Mouse (Mus musculus) stomach, embryonic 15.5 days (tissue): Measurements from ENCODE around the gene Zan. TPM values are rescaled to one million over a fixed set of nuclear protein-coding genes. Genes with fewer than 3 reads are reported as not detected.
A peak's percentile ranks its signal among the peaks of the same experiment; 100 is the strongest.
"Not testable (repeated sequence)": the region's sequence is repeated elsewhere in the genome, so short reads cannot be mapped to it uniquely, and the experiment has no call there.

Experiments
- ATAC-seq: fragments of 200-750 bp; cut with Nextera tagmentation; 2 replicates; pipeline ENCODE4 v1.8.0; 2017; ENCODE audit warnings: low read depth, moderate number of reproducible peaks, moderate TSS enrichment; ENCODE audit not compliant: insufficient read depth, low FRiP score
- H3K27ac ChIP-seq: fragments of 300-500 bp; sonication (generic); 2 replicates; pipeline ENCODE4 v1.5.1; 2015; ENCODE audit warnings: mild to moderate bottlenecking, inconsistent platforms
- H3K27me3 ChIP-seq: fragments of 300-500 bp; sonication (generic); replicated peaks from 2 replicates; pipeline ENCODE4 v1.6.1; 2015; ENCODE audit warnings: inconsistent platforms
- H3K36me3 ChIP-seq: fragments of 300-500 bp; sonication (generic); 2 replicates; pipeline ENCODE4 v1.6.1; 2015; ENCODE audit warnings: inconsistent platforms
- H3K4me1 ChIP-seq: fragments of 300-500 bp; sonication (generic); 2 replicates; pipeline ENCODE4 v1.6.1; 2015; ENCODE audit warnings: inconsistent platforms
- H3K4me2 ChIP-seq: fragments of 300-500 bp; sonication (generic); 2 replicates; pipeline ENCODE4 v1.6.1; 2015; ENCODE audit warnings: mild to moderate bottlenecking, inconsistent platforms
- H3K4me3 ChIP-seq: fragments of 300-500 bp; sonication (generic); replicated peaks from 2 replicates; pipeline ENCODE4 v1.5.1; 2015; ENCODE audit warnings: inconsistent platforms
- H3K9ac ChIP-seq: fragments of 300-500 bp; sonication (generic); 2 replicates; pipeline ENCODE4 v1.6.1; 2015; ENCODE audit warnings: inconsistent platforms
- H3K9me3 ChIP-seq: fragments of 300-500 bp; sonication (generic); 2 replicates; pipeline ENCODE4 v1.6.1; 2016; ENCODE audit warnings: inconsistent platforms
- WGBS: fragments of 180-500 bp; shearing (Covaris S2); methylation state at CpG from one replicate; pipeline ENCODE4 v1.1.7; 2015; 5-methylcytosine and 5-hydroxymethylcytosine counted together
- polyA plus RNA-seq: library from polyadenylated mRNA; unstranded; fragments of >200 nt; fragmentation: Nextera tagmentation; extraction: Ambion mirVana; gene quantifications from 2 replicates; pipeline ENCODE4 v1.2.1, GENCODE M21; 2015

The Zan gene
- polyA plus RNA-seq, 1 experiment from 2014 or later = 0.72 TPM

DNA sequence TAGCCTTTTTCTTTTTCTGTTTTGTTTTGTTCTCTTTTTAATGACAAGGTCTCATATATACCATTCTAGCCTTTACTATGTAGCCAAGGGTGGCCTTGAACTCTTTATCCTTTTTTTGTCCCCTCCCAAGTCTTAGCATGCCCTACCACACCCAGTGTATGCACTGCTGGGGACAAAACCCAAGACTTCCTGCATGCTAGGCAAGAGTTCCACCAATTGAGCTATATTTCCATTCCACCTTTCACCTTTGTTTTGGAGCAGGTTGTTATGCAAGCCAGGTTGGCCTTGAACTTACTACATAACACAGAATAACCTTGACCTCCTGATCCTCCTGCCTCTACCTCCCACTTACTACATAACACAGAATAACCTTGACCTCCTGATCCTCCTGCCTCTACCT lies 31.3 kb downstream of the Zan start:
- H3K36me3 ChIP-seq = no peaks in the 10 kb centered on the region
- no peak overlapping the region for H3K4me3 ChIP-seq
- H3K4me2 ChIP-seq = no peak overlapping the region
- H3K9ac ChIP-seq = no peak overlapping the region
- no peaks in the 10 kb centered on the region for H3K9me3 ChIP-seq
- no peak overlapping the region for H3K27ac ChIP-seq
- H3K4me1 ChIP-seq = no peaks in the 10 kb centered on the region
- no peak for ATAC-seq
- no peaks in the 10 kb centered on the region for H3K27me3 ChIP-seq

DNA sequence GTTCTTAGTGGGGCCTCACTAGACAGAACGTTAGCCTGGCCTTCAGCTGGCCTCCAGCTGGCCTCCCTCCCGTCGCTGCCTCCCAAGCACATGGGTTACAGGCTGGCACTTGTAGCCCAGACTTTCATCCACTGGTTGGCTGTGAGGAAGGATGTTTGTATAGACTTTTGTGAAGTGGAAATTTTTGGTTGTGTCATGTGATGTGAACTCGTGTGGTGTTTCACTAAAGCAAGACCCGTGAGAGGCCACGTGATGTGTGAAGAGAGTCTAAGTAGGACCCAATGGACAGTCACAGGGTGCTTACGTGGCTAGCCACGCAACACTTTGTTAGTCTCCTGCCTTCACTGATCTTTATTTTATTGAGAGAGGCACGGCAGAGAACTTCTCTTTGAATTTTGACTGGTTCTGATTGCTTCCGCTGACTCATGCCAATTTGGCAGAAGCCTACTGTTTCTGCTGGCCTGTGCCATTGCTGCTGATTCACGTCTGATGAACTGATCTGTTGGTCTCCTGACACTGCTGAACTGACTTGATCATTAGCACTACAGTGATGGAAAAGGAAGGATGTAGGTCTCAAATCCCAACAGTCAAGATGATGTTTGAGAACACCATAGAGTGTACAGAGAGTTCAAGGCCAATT lies 36.5 kb downstream of the Zan start:
- H3K9ac ChIP-seq = no peak overlapping the region
- H3K9me3 ChIP-seq = no peaks in the 10 kb centered on the region
- ATAC-seq = no peak
- H3K4me3 ChIP-seq = no peak overlapping the region
- no peaks in the 10 kb centered on the region for H3K36me3 ChIP-seq
- H3K27ac ChIP-seq = no peak overlapping the region
- no peak overlapping the region for H3K4me2 ChIP-seq
- H3K4me1 ChIP-seq = no peaks in the 10 kb centered on the region
- H3K27me3 ChIP-seq = no peaks in the 10 kb centered on the region
- WGBS = 66% methylated on average over 11 of the region's 11 CpGs

DNA sequence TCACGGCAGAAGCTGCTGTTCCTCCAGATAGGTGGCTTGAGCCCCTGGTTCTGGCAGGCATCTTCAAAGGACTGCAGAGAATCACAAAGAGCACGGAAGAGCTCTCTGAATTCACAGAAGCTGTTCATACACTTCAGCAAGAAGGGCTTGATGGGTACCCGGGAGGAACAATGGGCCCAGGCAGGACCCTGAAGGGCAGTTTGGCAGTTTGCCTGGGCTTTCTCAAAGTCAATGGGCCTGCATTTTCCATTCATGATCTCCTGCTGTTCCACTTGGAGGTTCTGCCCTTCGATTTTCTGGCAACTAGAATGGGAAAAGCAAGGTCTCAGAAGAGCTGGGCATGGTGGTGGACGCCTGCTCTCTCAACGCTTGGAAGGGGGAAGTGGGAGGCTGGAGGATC lies 43.0 kb downstream of the Zan start:
- WGBS = 60% methylated on average over 6 of the region's 6 CpGs
- Histone ChIP-seq H3K27me3 (no peaks in the 10 kb centered on the region), H3K4me1 (no peaks in the 10 kb centered on the region), H3K9ac (no peak overlapping the region), H3K36me3 (no peaks in the 10 kb centered on the region), H3K27ac (no peak overlapping the region), H3K9me3 (no peaks in the 10 kb centered on the region), H3K4me3 (no peak overlapping the region), H3K4me2 (no peak overlapping the region)
- no peak for ATAC-seq

DNA sequence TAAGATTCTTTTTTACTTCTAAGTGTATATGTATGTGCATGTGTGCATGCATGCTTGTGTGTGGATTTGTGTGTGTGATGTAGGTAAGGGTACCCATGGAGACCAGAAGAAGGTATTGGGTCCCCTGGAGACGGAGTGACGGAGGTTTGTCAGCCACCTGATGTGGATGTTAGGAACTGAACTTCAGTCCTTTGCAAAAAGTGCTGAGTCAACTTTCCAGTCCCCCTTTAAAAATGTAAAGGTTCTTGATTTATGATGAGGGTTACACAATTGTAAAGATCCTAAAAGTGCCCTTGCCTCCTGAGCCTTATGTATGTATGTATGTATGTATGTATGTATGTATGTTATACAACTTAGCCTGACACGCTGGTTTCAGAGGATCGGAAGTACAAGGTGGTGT lies 46.5 kb downstream of the Zan start:
- not testable (repeated sequence) for H3K4me1 ChIP-seq, H3K27ac ChIP-seq, H3K36me3 ChIP-seq, ATAC-seq, H3K9ac ChIP-seq, H3K4me3 ChIP-seq, H3K27me3 ChIP-seq, H3K4me2 ChIP-seq, H3K9me3 ChIP-seq
- 79% methylated on average over 4 of the region's 4 CpGs for WGBS

DNA sequence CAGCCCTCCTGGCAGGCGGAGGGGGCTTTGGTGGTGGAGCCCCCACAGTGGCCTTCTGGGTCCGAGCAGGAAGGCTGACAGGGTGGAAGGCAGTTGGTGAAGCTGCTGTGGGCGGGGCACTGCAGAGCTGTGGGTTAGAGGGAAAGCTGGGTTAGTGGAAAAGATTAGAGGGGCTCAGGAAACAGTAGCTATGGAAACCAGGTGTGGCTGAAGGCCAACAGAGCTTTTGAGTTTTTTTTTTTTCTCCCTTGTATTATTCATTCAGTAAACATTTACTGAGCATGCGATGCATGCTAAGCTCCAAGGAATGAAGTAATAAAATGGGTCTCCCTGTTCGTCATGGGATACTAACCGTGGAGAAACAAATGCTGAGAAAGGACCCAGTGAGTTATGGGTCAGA lies 51.2 kb downstream of the Zan start:
- peak; percentile 71; the same call in 1 of the 2 replicates for ATAC-seq
- Histone ChIP-seq H3K4me1 (peaks cover 6% of the 10 kb centered on the region; the same call in 1 of the 2 replicates), H3K36me3 (no peaks in the 10 kb centered on the region), H3K4me3 (no peak overlapping the region), H3K9ac (no peak overlapping the region), H3K9me3 (no peaks in the 10 kb centered on the region), H3K27me3 (no peaks in the 10 kb centered on the region), H3K4me2 (no peak overlapping the region), H3K27ac (peak overlapping the region; percentile 44; the same call in 1 of the 2 replicates)
- WGBS = 43% methylated on average over 6 of the region's 6 CpGs

DNA sequence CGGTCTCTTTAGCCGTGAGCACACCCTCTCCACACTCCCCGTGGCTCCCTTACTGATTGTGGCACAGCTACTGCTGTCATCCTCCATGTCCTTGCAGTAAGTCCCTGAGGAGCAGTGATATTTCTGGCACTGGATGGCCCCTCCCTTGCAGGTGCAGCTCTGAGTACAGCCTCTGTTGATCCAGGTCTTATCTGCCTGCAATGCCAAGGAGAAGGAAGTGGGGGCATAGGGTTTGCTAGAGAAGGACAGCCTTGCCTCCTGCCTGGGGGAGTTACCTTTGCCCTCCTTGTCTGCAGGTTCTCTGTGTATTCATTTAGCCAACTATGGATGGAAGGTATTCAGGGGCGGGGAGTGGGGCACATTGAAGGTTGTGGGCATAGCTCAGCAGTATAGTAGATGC lies 57.0 kb downstream of the Zan start:
- no peaks in the 10 kb centered on the region for H3K36me3 ChIP-seq
- H3K9ac ChIP-seq = no peak overlapping the region
- H3K4me3 ChIP-seq = no peak overlapping the region
- H3K9me3 ChIP-seq = no peaks in the 10 kb centered on the region
- no peaks in the 10 kb centered on the region for H3K4me1 ChIP-seq
- H3K27me3 ChIP-seq = no peaks in the 10 kb centered on the region
- ATAC-seq = peak; percentile 77
- 0 out of 2 replicates have a peak overlapping the region, but pooled peaks have one; percentile 4 for H3K4me2 ChIP-seq
- H3K27ac ChIP-seq = peak overlapping the region; percentile 31
- WGBS = 67% methylated on average over 4 of the region's 4 CpGs

DNA sequence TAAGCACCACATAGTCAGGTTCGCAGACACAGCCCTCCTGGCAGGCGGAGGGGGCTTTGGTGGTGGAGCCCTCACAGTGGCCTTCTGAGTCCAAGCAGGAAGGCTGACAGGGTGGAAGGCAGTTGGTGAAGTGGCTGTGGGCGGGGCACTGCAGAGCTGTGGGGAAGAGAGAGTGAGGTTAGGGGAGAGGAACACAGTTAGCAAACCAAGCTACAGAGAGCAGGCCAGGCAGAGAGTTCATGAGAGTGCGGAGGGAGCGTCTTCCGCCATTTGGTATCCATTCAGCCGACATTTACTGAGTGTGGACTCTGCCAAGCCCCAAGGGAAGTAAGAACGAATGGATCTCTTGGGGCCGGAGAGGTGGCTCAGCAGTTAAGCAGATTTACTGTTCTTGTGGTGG lies 57.8 kb downstream of the Zan start:
- no peaks in the 10 kb centered on the region for H3K27me3 ChIP-seq
- no peak overlapping the region for H3K4me3 ChIP-seq
- no peaks in the 10 kb centered on the region for H3K36me3 ChIP-seq
- 53% methylated on average over 9 of the region's 9 CpGs for WGBS
- no peaks in the 10 kb centered on the region for H3K4me1 ChIP-seq
- no peak for ATAC-seq
- no peak overlapping the region for H3K9ac ChIP-seq
- no peak overlapping the region for H3K4me2 ChIP-seq
- H3K9me3 ChIP-seq = no peaks in the 10 kb centered on the region
- peak overlapping the region; percentile 31; the same call in 1 of the 2 replicates for H3K27ac ChIP-seq

DNA sequence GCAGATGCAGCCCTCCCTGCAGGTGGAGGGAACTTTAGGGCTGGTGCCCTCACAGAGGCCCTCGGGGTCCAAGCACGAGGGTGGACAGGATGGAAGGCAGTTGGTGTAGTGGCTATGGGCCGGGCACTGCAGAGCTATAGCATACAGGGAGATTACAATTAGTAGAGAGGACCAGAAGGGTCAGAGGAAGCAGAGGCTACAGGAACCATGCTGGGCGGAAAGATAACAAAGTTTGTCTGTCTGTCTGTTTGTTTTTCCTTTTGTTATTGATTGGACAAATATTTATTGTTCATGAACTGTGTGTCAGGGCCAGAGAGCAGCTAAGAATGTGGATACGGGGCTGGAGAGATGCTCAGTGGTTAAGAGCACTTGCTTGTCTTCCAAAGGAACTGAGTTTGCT lies 62.6 kb downstream of the Zan start:
- ATAC-seq = no peak
- H3K9me3 ChIP-seq = no peaks in the 10 kb centered on the region
- H3K4me2 ChIP-seq = no peak overlapping the region
- no peaks in the 10 kb centered on the region for H3K36me3 ChIP-seq
- no peak overlapping the region for H3K4me3 ChIP-seq
- H3K27me3 ChIP-seq = no peaks in the 10 kb centered on the region
- H3K9ac ChIP-seq = no peak overlapping the region
- H3K27ac ChIP-seq = no peak overlapping the region
- 29% methylated on average over 5 of the region's 5 CpGs for WGBS
- no peaks in the 10 kb centered on the region for H3K4me1 ChIP-seq

DNA sequence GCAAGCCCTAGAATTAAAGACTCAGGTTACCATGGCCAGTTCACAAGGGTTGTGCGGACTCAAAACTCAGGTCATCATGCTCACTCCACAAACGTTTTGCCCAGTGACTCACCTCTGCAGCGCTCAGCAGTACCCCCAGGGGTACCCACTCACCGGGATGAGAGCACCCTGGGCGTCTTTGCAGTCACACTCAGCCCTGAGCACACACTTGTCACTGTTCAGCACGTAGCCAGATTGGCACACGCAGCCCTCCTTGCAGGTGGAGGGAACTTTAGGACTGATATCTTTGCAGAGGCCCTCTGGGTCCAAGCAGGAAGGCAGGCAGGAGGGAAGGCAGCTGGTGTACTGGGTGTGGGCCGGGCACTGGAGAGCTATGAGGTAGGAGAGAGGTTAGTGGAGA lies 65.6 kb downstream of the Zan start:
- no peak for ATAC-seq
- Histone ChIP-seq H3K27me3 (no peaks in the 10 kb centered on the region), H3K4me2 (no peak overlapping the region), H3K36me3 (no peaks in the 10 kb centered on the region), H3K4me3 (no peak overlapping the region), H3K4me1 (no peaks in the 10 kb centered on the region), H3K9me3 (no peaks in the 10 kb centered on the region), H3K27ac (no peak overlapping the region), H3K9ac (no peak overlapping the region)
- 64% methylated on average over 8 of the region's 8 CpGs for WGBS

DNA sequence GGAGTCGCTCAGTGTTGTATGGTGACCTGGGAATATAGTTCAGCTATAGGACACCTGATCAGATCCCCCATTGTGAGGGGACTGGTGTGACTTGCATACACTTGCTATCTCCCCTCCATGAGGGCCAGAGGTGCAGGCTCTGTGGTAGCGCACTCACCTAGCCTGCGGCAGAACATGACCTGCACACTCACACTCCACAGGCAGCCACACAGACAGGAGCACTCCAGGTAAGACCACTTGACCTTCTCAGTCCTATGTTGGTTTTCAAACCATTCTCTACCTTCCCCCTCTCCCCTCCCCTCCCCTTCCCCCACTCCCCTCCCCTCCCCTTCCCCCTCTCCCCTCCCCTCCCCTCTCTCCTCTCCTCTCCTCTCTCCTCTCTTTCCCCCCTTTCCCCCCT lies 66.3 kb downstream of the Zan start:
- ATAC-seq = no peak
- 86% methylated on average over 3 of the region's 3 CpGs for WGBS

DNA sequence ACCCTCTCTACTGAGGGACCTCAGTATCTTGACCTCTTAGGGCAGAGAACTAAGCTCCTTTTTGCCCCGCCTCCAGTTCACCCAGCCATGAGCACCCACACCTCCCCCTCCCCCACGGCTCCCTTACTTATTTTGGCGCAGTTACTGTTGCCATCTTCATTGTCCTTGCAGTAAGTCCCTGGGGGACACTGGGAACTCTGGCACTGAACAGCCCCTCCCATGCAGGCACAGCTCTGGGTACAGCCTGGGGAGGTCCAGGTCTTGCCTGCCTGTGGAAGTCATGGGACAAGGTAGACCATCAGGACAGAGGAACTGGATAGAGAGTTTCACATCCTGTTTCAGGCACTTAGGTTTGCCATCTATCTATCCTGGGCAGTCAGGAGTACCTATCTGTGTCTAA lies 66.8 kb downstream of the Zan start:
- Histone ChIP-seq H3K27ac (no peak overlapping the region), H3K4me2 (no peak overlapping the region), H3K9ac (no peak overlapping the region), H3K4me1 (no peaks in the 10 kb centered on the region), H3K36me3 (no peaks in the 10 kb centered on the region), H3K4me3 (no peak overlapping the region), H3K27me3 (no peaks in the 10 kb centered on the region), H3K9me3 (no peaks in the 10 kb centered on the region)
- WGBS = 79% methylated on average over 3 of the region's 3 CpGs
- ATAC-seq = no peak

More for the DNA sequence above, 66.3 kb downstream of the Zan start:
- H3K36me3 ChIP-seq = no peaks in the 10 kb centered on the region
- H3K4me2 ChIP-seq = no peak overlapping the region
- no peaks in the 10 kb centered on the region for H3K4me1 ChIP-seq
- H3K27me3 ChIP-seq = no peaks in the 10 kb centered on the region
- no peak overlapping the region for H3K27ac ChIP-seq
- no peak overlapping the region for H3K4me3 ChIP-seq
- H3K9me3 ChIP-seq = no peaks in the 10 kb centered on the region
- H3K9ac ChIP-seq = no peak overlapping the region

DNA sequence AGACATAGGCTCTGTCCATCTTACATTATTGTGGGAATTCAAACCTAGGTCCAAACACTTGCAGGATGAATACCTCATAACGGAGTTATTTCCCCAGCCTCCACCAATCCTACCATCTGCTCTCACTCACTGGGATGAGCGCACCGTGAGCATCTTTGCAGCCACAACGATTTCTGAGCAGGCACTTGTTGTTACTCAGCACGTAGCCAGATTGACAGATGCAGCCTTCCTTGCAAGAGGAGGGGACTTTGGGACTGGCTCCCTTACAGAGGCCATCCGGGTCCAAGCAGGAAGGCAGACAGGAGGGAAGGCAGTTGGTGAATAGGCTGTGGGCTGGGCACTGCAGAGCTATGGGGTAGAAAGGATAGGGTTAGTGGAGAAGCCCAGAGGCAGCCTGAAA lies 67.4 kb downstream of the Zan start:
- Histone ChIP-seq H3K4me3 (no peak overlapping the region), H3K9me3 (no peaks in the 10 kb centered on the region), H3K9ac (no peak overlapping the region), H3K27me3 (no peaks in the 10 kb centered on the region), H3K36me3 (no peaks in the 10 kb centered on the region), H3K4me1 (no peaks in the 10 kb centered on the region), H3K4me2 (no peak overlapping the region), H3K27ac (no peak overlapping the region)
- WGBS = 69% methylated on average over 6 of the region's 6 CpGs
- ATAC-seq = no peak

DNA sequence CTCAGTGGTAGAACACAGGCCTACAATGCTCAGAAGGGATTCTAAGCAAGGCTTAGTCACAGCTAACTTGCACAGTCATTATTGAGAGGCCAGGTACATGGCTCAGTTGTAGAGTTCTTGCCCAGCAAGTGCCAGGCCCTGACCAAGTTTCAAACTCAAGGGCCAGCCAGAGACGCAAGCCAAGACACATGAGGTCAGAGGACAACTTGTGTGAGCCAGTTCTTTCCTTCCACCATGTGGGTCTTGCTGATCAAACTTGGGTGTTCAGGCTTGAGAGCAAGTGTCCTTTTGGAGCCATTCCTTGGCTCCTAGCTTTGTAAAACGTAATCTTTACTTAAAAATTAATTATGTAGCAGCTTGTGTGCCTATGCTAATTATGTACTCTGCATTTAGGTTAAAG lies 72.8 kb downstream of the Zan start:
- ATAC-seq = no peak
- 77% methylated on average over 2 of the region's 2 CpGs for WGBS
- Histone ChIP-seq H3K4me3 (no peak overlapping the region), H3K4me1 (no peaks in the 10 kb centered on the region), H3K4me2 (no peak overlapping the region), H3K36me3 (no peaks in the 10 kb centered on the region), H3K9ac (no peak overlapping the region), H3K9me3 (no peaks in the 10 kb centered on the region), H3K27ac (no peak overlapping the region), H3K27me3 (no peaks in the 10 kb centered on the region)
